Mouse (Mus musculus) stomach, embryonic 14.5 days (tissue): ENCODE results near the gene Lrrc49. TPM values are rescaled to one million over a fixed set of nuclear protein-coding genes. Genes with fewer than 3 reads are reported as not detected.

Experiments
- ATAC-seq: fragments of 200-750 bp; cut with Nextera tagmentation; 2 replicates; pipeline ENCODE4 v1.8.0; 2017; ENCODE audit warnings: low read depth, moderate TSS enrichment; ENCODE audit not compliant: insufficient number of reproducible peaks, insufficient read depth, low FRiP score
- H3K27ac ChIP-seq: fragments of 300-500 bp; sonication (generic); 2 replicates; pipeline ENCODE4 v1.5.1; 2014; ENCODE audit warnings: mild to moderate bottlenecking, low read length, moderate library complexity, mixed read lengths
- H3K27me3 ChIP-seq: fragments of 300-500 bp; sonication (generic); 2 replicates; pipeline ENCODE4 v1.6.1; 2014; ENCODE audit warnings: low read length, control low read depth, mixed read lengths; ENCODE audit not compliant: control insufficient read depth, insufficient read depth
- H3K36me3 ChIP-seq: fragments of 300-500 bp; sonication (generic); 2 replicates; pipeline ENCODE4 v1.6.1; 2014; ENCODE audit warnings: mild to moderate bottlenecking, control low read depth, low read length, moderate library complexity, mixed read lengths; ENCODE audit not compliant: control insufficient read depth, insufficient read depth
- H3K4me1 ChIP-seq: fragments of 300-500 bp; sonication (generic); 2 replicates; pipeline ENCODE4 v1.6.1; 2014; ENCODE audit warnings: low read length, control low read depth, mixed read lengths; ENCODE audit not compliant: control insufficient read depth, insufficient read depth
- H3K4me2 ChIP-seq: fragments of 300-500 bp; sonication (generic); replicated peaks from 2 replicates; pipeline ENCODE4 v1.6.1; 2014; ENCODE audit warnings: low read depth, low read length, control low read depth
- H3K4me3 ChIP-seq: fragments of 300-500 bp; sonication (generic); 2 replicates; pipeline ENCODE4 v1.5.1; 2014; ENCODE audit warnings: low read depth, low read length, control low read depth
- H3K9ac ChIP-seq: fragments of 300-500 bp; sonication (generic); replicated peaks from 2 replicates; pipeline ENCODE4 v1.6.1; 2014; ENCODE audit warnings: low read depth, mild to moderate bottlenecking, control low read depth, low read length, moderate library complexity, mixed read lengths
- H3K9me3 ChIP-seq: fragments of 300-500 bp; sonication (generic); 2 replicates; pipeline ENCODE4 v1.6.1; 2016; ENCODE audit warnings: low read depth, low read length, control low read depth; ENCODE audit not compliant: control insufficient read depth
- WGBS: fragments of 180-500 bp; shearing (Covaris S2); extraction: QIAGEN DNeasy Blood & Tissue Kit; methylation state at CpG from one replicate; pipeline ENCODE4 v1.1.7; 2014; 5-methylcytosine and 5-hydroxymethylcytosine counted together
- polyA plus RNA-seq: library from polyadenylated mRNA; unstranded; fragments of >200 nt; fragmentation: Nextera tagmentation; extraction: Ambion mirVana; gene quantifications from 2 replicates; pipeline ENCODE4 v1.2.1, GENCODE M21; 2014

Lrrc49 gene
- polyA plus RNA-seq, 1 experiment from 2014 or later = 23.3 TPM

DNA sequence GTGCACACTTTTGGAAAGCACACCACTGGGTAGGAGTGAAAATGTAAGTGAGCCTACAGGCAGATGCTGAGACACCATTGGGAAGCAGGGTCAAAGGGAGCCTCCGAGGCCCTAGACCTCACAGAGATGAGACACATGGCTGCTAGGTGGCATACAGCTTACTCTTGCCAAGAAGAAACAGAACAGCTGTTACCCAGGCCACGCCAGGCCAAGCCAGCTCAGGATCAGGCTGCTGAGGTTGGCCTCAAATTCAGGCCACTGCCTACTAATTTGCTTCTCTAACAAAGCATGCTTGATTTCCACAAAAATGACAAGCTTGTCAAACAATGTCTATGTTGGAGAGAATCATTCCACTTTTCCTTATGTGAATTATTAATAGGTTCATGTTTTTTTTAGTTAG lies 83.0 kb downstream of the Lrrc49 start:
- Histone ChIP-seq H3K4me2 (no peak overlapping the region), H3K27me3 (no peaks in the 10 kb centered on the region), H3K9me3 (no peaks in the 10 kb centered on the region), H3K27ac (no peak overlapping the region), H3K4me1 (no peaks in the 10 kb centered on the region), H3K36me3 (no peaks in the 10 kb centered on the region), H3K9ac (no peak overlapping the region), H3K4me3 (no peak overlapping the region)
- ATAC-seq = no peak
- WGBS = 38% methylated on average over 2 of the region's 2 CpGs

- Histone ChIP-seq H3K27me3 (no peaks in the 10 kb centered on the region), H3K4me2 (no peak overlapping the region), H3K9ac (no peak overlapping the region), H3K4me1 (no peaks in the 10 kb centered on the region), H3K36me3 (no peaks in the 10 kb centered on the region), H3K9me3 (no peaks in the 10 kb centered on the region), H3K4me3 (no peak overlapping the region), H3K27ac (no peak overlapping the region)
- 61% methylated on average over 10 of the region's 10 CpGs for WGBS
- no peak for ATAC-seq
Measured at GRCm38 (mm10) chr9:60601936-60602335, 86.0 kb downstream of the Lrrc49 start.

DNA sequence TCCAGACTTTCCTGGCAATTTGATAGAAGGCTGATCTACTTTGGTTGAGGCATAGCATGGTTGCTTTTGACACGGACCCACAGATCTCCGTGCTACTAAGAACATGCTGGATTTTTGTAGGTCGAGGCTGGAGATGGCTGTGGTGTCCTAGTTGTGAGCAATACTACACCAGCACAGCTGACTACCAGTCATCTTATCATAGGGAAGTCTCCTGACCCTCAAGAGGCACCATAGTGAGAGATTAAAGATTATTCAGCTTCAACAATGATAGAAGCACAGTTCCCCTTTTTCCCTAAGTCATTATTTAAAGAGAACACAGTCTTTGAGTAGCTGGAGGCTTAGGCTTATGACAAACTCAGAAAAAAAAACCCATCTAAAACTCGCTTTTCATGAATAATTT lies 87.7 kb downstream of the Lrrc49 start:
- H3K4me1 ChIP-seq = no peaks in the 10 kb centered on the region
- no peak overlapping the region for H3K27ac ChIP-seq
- H3K36me3 ChIP-seq = no peaks in the 10 kb centered on the region
- no peak overlapping the region for H3K4me2 ChIP-seq
- no peak for ATAC-seq
- 89% methylated on average over 4 of the region's 4 CpGs for WGBS
- no peaks in the 10 kb centered on the region for H3K27me3 ChIP-seq
- no peak overlapping the region for H3K4me3 ChIP-seq
- H3K9me3 ChIP-seq = no peaks in the 10 kb centered on the region
- no peak overlapping the region; the same call in 1 of the 2 replicates for H3K9ac ChIP-seq

- Histone ChIP-seq H3K4me3 (no peak overlapping the region), H3K9ac (no peak overlapping the region), H3K4me2 (no peak overlapping the region), H3K27me3 (no peaks in the 10 kb centered on the region), H3K4me1 (no peaks in the 10 kb centered on the region), H3K9me3 (no peaks in the 10 kb centered on the region), H3K36me3 (no peaks in the 10 kb centered on the region), H3K27ac (no peak overlapping the region)
- 58% methylated on average over 2 of the region's 2 CpGs for WGBS
- ATAC-seq = no peak
Measured at GRCm38 (mm10) chr9:60599489-60599888, 88.5 kb downstream of the Lrrc49 start.

GRCm38 (mm10) chr9:60595406-60595805 lies 92.6 kb downstream of the Lrrc49 start:
- no peak overlapping the region for H3K9ac ChIP-seq

GRCm38 (mm10) chr9:60592974-60593373 lies 95.0 kb downstream of the Lrrc49 start:
- Histone ChIP-seq H3K27ac (peak overlapping the region; percentile 21; the same call in 1 of the 2 replicates), H3K27me3 (no peaks in the 10 kb centered on the region), H3K4me3 (no peak overlapping the region), H3K9me3 (no peaks in the 10 kb centered on the region), H3K4me2 (no peak overlapping the region), H3K36me3 (no peaks in the 10 kb centered on the region), H3K4me1 (no peaks in the 10 kb centered on the region), H3K9ac (no peak overlapping the region)
- no peak for ATAC-seq
- 68% methylated on average over 6 of the region's 6 CpGs for WGBS

More at GRCm38 (mm10) chr9:60595406-60595805, 92.6 kb downstream of the Lrrc49 start:
- ATAC-seq = no peak
- Histone ChIP-seq H3K4me2 (no peak overlapping the region), H3K27ac (no peak overlapping the region), H3K36me3 (no peaks in the 10 kb centered on the region), H3K4me1 (no peaks in the 10 kb centered on the region), H3K4me3 (no peak overlapping the region), H3K27me3 (no peaks in the 10 kb centered on the region), H3K9me3 (no peaks in the 10 kb centered on the region)
- 54% methylated on average over 7 of the region's 7 CpGs for WGBS

- H3K9ac ChIP-seq = no peak overlapping the region
- H3K27ac ChIP-seq = peak overlapping the region; percentile 21; the same call in 1 of the 2 replicates
- WGBS = 55% methylated on average over 5 of the region's 5 CpGs
- no peaks in the 10 kb centered on the region for H3K4me1 ChIP-seq
- no peak for ATAC-seq
- H3K36me3 ChIP-seq = no peaks in the 10 kb centered on the region
- no peaks in the 10 kb centered on the region for H3K9me3 ChIP-seq
- no peaks in the 10 kb centered on the region for H3K27me3 ChIP-seq
- no peak overlapping the region for H3K4me2 ChIP-seq
- H3K4me3 ChIP-seq = no peak overlapping the region
Measured at GRCm38 (mm10) chr9:60592363-60592762, 95.6 kb downstream of the Lrrc49 start.

GRCm38 (mm10) chr9:60590871-60591624 lies 96.9 kb downstream of the Lrrc49 start:
- WGBS = 94% methylated on average over 8 of the region's 8 CpGs

DNA sequence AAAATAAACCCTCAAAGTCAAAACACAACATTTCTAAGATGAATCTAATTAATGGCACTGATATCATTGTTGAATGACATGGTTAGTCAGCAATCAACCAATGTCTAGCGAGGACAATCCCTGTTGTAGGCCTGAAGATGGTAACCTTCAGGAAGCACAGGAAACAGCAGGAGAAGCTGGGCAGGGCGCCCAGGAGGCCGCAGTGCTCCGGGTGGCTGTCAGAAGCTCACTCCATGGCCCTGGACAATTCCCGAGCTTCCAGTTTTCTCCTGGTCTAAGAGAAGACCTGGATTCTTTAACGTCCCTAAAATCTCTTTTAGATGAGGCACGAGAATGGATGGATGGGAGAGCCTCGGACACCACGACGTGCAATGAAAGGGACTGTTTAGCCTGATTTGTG lies 99.0 kb downstream of the Lrrc49 start:
- Histone ChIP-seq H3K9me3 (no peaks in the 10 kb centered on the region), H3K4me1 (no peaks in the 10 kb centered on the region), H3K9ac (no peak overlapping the region), H3K36me3 (no peaks in the 10 kb centered on the region), H3K4me3 (no peak overlapping the region), H3K27me3 (no peaks in the 10 kb centered on the region), H3K4me2 (no peak overlapping the region), H3K27ac (no peak overlapping the region)
- WGBS = 90% methylated on average over 10 of the region's 10 CpGs
- no peak for ATAC-seq

More at GRCm38 (mm10) chr9:60590871-60591624, 96.9 kb downstream of the Lrrc49 start:
- H3K9me3 ChIP-seq = no peaks in the 10 kb centered on the region
- no peak overlapping the region for H3K27ac ChIP-seq
- no peak for ATAC-seq
- no peak overlapping the region for H3K9ac ChIP-seq
- H3K27me3 ChIP-seq = no peaks in the 10 kb centered on the region
- H3K4me3 ChIP-seq = no peak overlapping the region
- no peak overlapping the region for H3K4me2 ChIP-seq
- H3K4me1 ChIP-seq = no peaks in the 10 kb centered on the region
- H3K36me3 ChIP-seq = no peaks in the 10 kb centered on the region
